Mouse (Mus musculus): ENCODE data around the gene Bcl2l12. TPM values are rescaled to one million over a fixed set of nuclear protein-coding genes. Genes with fewer than 3 reads are reported as not detected.

Gene Bcl2l12
- polyA plus RNA-seq, 1 experiment from 2014 or later: 7.0 TPM

- Histone ChIP-seq H3K36me3 (ENCODE audit: control insufficient read depth, insufficient read depth, low read length) (peaks cover 20% of the 10 kb centered on the region), H3K4me3 (ENCODE audit: low read depth, low read length) (no peak overlapping the region), H3K4me2 (ENCODE audit: low read length) (no peak overlapping the region), H3K4me1 (ENCODE audit: control insufficient read depth, insufficient read depth, low read length) (no peaks in the 10 kb centered on the region), H3K9me3 (replicated peaks; ENCODE audit: control insufficient read depth, low read length, poor library complexity, severe bottlenecking) (no peaks in the 10 kb centered on the region), H3K27me3 (ENCODE audit: control insufficient read depth, insufficient read depth, low read depth, low read length) (no peaks in the 10 kb centered on the region), H3K27ac (ENCODE audit: low read length) (no peak overlapping the region), H3K9ac (ENCODE audit: low read depth, low read length) (no peak overlapping the region)
- no peak for ATAC-seq
- WGBS: 93% methylated on average over 13 of the region's 13 CpGs
Observed at GRCm38 (mm10) chr7:44960512-44960910, 38.0 kb downstream of the Bcl2l12 start.

DNA sequence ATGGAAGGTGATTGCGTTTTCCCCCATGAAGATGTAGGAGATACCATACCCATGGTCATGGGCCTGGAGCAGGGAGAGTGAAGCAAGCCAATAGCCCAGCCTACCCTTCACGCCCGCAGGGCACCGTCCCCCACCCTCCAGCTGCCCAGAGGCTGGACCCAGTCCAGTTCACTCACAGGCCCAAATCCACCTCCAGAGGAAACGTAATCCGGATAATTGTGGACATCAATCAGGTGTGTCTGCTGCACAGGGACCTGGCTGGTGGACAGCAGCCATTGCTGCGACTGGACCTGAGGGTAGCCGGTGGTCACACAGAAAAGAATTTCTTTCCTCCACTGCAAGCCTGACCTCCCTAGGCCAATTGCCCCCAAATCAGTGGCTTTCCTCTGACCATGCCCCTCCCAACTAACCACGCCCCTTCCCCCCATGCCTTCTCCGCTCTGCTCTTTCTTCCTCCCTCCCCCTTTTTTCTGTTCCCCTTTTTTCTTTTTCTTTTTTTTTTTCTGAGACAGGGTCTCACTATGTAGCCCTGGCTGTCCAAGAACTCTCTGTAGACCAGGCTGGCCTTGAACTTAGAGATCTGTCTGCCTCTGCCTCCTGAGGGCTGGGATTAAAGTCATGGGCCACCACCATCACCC is 38.5 kb downstream of the Bcl2l12 start:
- WGBS: 93% methylated on average over 10 of the region's 10 CpGs
- Histone ChIP-seq H3K4me3 (ENCODE audit: low read depth, low read length) (no peak overlapping the region), H3K9me3 (replicated peaks; ENCODE audit: control insufficient read depth, low read length, poor library complexity, severe bottlenecking) (no peaks in the 10 kb centered on the region), H3K36me3 (ENCODE audit: control insufficient read depth, insufficient read depth, low read length) (peaks cover 15% of the 10 kb centered on the region), H3K4me2 (ENCODE audit: low read length) (no peak overlapping the region), H3K9ac (ENCODE audit: low read depth, low read length) (no peak overlapping the region), H3K27me3 (ENCODE audit: control insufficient read depth, insufficient read depth, low read depth, low read length) (no peaks in the 10 kb centered on the region), H3K4me1 (ENCODE audit: control insufficient read depth, insufficient read depth, low read length) (no peaks in the 10 kb centered on the region), H3K27ac (ENCODE audit: low read length) (no peak overlapping the region)
- ATAC-seq: no peak

DNA sequence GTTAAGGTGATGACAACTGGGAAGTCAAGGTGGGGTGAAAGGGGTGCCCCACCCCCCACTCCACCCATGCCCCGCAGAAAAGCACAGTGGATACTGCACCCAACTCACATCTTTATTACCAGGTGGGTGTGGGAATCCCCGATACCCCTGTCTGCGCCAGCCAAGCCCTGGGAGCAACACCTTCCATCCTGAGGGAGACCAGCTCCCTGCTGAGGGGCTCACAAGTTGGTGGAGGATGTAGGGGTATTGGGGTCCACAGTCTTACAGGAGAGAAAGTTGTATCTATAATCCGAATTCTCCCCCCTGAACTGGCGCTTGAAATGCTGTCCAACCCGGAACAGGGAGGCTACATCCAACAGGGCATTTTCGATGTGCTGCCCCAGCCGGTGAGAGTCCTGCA is 39.2 kb downstream of the Bcl2l12 start:
- Histone ChIP-seq H3K4me2 (ENCODE audit: low read length) (no peak overlapping the region), H3K27me3 (ENCODE audit: control insufficient read depth, insufficient read depth, low read depth, low read length) (no peaks in the 10 kb centered on the region), H3K9ac (ENCODE audit: low read depth, low read length) (no peak overlapping the region), H3K4me3 (ENCODE audit: low read depth, low read length) (no peak overlapping the region), H3K4me1 (ENCODE audit: control insufficient read depth, insufficient read depth, low read length) (no peaks in the 10 kb centered on the region), H3K27ac (ENCODE audit: low read length) (no peak overlapping the region), H3K36me3 (ENCODE audit: control insufficient read depth, insufficient read depth, low read length) (peaks cover 13% of the 10 kb centered on the region), H3K9me3 (replicated peaks; ENCODE audit: control insufficient read depth, low read length, poor library complexity, severe bottlenecking) (no peaks in the 10 kb centered on the region)
- no peak for ATAC-seq
- WGBS: 93% methylated on average over 8 of the region's 8 CpGs

- Histone ChIP-seq H3K36me3 (ENCODE audit: control insufficient read depth, insufficient read depth, low read length) (peaks cover 11% of the 10 kb centered on the region), H3K9me3 (replicated peaks; ENCODE audit: control insufficient read depth, low read length, poor library complexity, severe bottlenecking) (no peaks in the 10 kb centered on the region), H3K4me1 (ENCODE audit: control insufficient read depth, insufficient read depth, low read length) (no peaks in the 10 kb centered on the region), H3K4me2 (ENCODE audit: low read length) (no peak overlapping the region), H3K4me3 (ENCODE audit: low read depth, low read length) (no peak overlapping the region), H3K27me3 (ENCODE audit: control insufficient read depth, insufficient read depth, low read depth, low read length) (no peaks in the 10 kb centered on the region), H3K9ac (ENCODE audit: low read depth, low read length) (no peak overlapping the region), H3K27ac (ENCODE audit: low read length) (no peak overlapping the region)
- WGBS: 58% methylated on average over 7 of the region's 7 CpGs
- no peak; the same call in 1 of the 2 replicates for ATAC-seq
Observed at GRCm38 (mm10) chr7:44958208-44958607, 40.3 kb downstream of the Bcl2l12 start.

DNA sequence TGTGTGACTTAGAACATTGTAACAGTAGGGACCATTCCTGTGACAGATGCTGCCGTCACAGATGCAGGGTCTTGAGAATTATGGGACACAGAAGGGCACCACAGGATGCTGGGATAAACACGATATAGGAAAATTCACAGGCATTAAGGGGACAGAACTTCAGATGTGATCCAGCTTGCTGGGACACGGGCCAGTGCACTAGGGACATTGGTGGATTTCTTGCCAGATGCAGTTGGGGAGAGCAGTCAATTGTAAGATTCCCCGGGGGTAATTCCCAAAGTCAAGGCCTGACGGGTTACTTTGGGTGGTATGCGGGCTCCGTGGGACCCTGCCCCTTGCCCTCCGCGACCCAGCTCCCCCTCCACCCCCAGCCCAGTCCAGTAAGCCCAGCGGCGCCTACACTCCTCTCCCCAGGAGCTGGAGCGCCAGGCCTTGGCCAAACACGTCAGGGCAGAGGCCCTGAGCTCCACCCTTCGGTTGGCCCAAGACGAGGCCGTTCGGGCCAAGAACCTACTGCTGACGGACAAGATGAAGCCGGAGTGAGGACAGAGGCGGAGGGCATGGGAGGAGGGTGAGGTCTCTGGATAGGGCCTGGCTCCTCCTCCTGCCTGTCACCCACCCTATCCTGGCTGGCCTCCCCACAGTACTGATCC is 41.2 kb downstream of the Bcl2l12 start:
- Histone ChIP-seq H3K4me2 (ENCODE audit: low read length) (no peak overlapping the region), H3K9ac (ENCODE audit: low read depth, low read length) (no peak overlapping the region), H3K4me1 (ENCODE audit: control insufficient read depth, insufficient read depth, low read length) (no peaks in the 10 kb centered on the region), H3K36me3 (ENCODE audit: control insufficient read depth, insufficient read depth, low read length) (peaks cover 11% of the 10 kb centered on the region), H3K9me3 (replicated peaks; ENCODE audit: control insufficient read depth, low read length, poor library complexity, severe bottlenecking) (no peaks in the 10 kb centered on the region), H3K27me3 (ENCODE audit: control insufficient read depth, insufficient read depth, low read depth, low read length) (no peaks in the 10 kb centered on the region; the same call in none of the 2 replicates), H3K27ac (ENCODE audit: low read length) (no peak overlapping the region), H3K4me3 (ENCODE audit: low read depth, low read length) (no peak overlapping the region)
- WGBS: 75% methylated on average over 20 of the region's 20 CpGs
- ATAC-seq: no peak

GRCm38 (mm10) chr7:44956266-44956665 is 42.2 kb downstream of the Bcl2l12 start:
- Histone ChIP-seq H3K36me3 (ENCODE audit: control insufficient read depth, insufficient read depth, low read length) (peaks cover 7% of the 10 kb centered on the region), H3K4me3 (ENCODE audit: low read depth, low read length) (no peak overlapping the region), H3K4me2 (ENCODE audit: low read length) (no peak overlapping the region), H3K9ac (ENCODE audit: low read depth, low read length) (no peak overlapping the region), H3K9me3 (replicated peaks; ENCODE audit: control insufficient read depth, low read length, poor library complexity, severe bottlenecking) (no peaks in the 10 kb centered on the region), H3K4me1 (ENCODE audit: control insufficient read depth, insufficient read depth, low read length) (no peaks in the 10 kb centered on the region; the same call in 1 of the 2 replicates), H3K27me3 (ENCODE audit: control insufficient read depth, insufficient read depth, low read depth, low read length) (peaks cover 6% of the 10 kb centered on the region), H3K27ac (ENCODE audit: low read length) (no peak overlapping the region)
- ATAC-seq: no peak
- whole genome bisulfite sequencing: 56% methylated on average over 6 of the region's 6 CpGs

GRCm38 (mm10) chr7:44955628-44956027 is 42.9 kb downstream of the Bcl2l12 start:
- no peaks in the 10 kb centered on the region; the same call in 1 of the 2 replicates for H3K4me1 ChIP-seq (ENCODE audit: control insufficient read depth, insufficient read depth, low read length)
- peaks cover 11% of the 10 kb centered on the region for H3K27me3 ChIP-seq (ENCODE audit: control insufficient read depth, insufficient read depth, low read depth, low read length)
- peaks cover 5% of the 10 kb centered on the region for H3K36me3 ChIP-seq (ENCODE audit: control insufficient read depth, insufficient read depth, low read length)
- no peak for ATAC-seq
- no peak overlapping the region for H3K27ac ChIP-seq (ENCODE audit: low read length)
- H3K9me3 ChIP-seq (replicated peaks; ENCODE audit: control insufficient read depth, low read length, poor library complexity, severe bottlenecking): no peaks in the 10 kb centered on the region
- WGBS: 47% methylated on average over 5 of the region's 5 CpGs
- no peak overlapping the region for H3K9ac ChIP-seq (ENCODE audit: low read depth, low read length)
- no peak overlapping the region for H3K4me2 ChIP-seq (ENCODE audit: low read length)
- no peak overlapping the region for H3K4me3 ChIP-seq (ENCODE audit: low read depth, low read length)

- ATAC-seq: no peak
- H3K36me3 ChIP-seq (ENCODE audit: control insufficient read depth, insufficient read depth, low read length): peaks cover under 1% of the 10 kb centered on the region; the same call in 1 of the 2 replicates
- H3K9ac ChIP-seq (ENCODE audit: low read depth, low read length): no peak overlapping the region
- peaks cover 17% of the 10 kb centered on the region for H3K27me3 ChIP-seq (ENCODE audit: control insufficient read depth, insufficient read depth, low read depth, low read length)
- no peaks in the 10 kb centered on the region for H3K9me3 ChIP-seq (replicated peaks; ENCODE audit: control insufficient read depth, low read length, poor library complexity, severe bottlenecking)
- no peaks in the 10 kb centered on the region; the same call in 1 of the 2 replicates for H3K4me1 ChIP-seq (ENCODE audit: control insufficient read depth, insufficient read depth, low read length)
- 84% methylated on average over 12 of the region's 12 CpGs for WGBS
- no peak overlapping the region for H3K27ac ChIP-seq (ENCODE audit: low read length)
- no peak overlapping the region for H3K4me3 ChIP-seq (ENCODE audit: low read depth, low read length)
- H3K4me2 ChIP-seq (ENCODE audit: low read length): no peak overlapping the region
Observed at GRCm38 (mm10) chr7:44954091-44954885, 44.2 kb downstream of the Bcl2l12 start.

DNA sequence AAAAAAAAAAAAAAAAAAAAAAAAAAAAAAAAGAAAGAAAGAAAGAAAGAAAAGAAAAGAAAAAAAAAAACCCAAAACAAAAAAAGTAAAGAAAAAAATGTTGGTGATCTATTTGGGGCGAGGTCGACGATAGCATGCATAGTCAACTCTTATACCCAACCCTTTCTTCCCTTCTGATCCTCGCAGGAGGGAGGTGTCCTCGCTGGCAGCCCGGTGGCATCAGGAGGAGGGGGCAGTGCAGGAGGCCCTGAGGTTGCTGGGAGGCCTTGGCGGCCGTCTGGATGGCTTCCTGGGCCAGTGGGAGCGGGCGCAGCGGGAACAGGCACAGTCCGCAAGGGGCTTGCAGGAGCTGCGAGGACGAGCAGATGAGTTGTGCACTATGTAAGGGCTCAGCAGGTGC is 45.0 kb downstream of the Bcl2l12 start:
- no peak for ATAC-seq
- 60% methylated on average over 14 of the region's 14 CpGs for WGBS
- peaks cover 17% of the 10 kb centered on the region for H3K27me3 ChIP-seq (ENCODE audit: control insufficient read depth, insufficient read depth, low read depth, low read length)

More for the DNA sequence above, 45.0 kb downstream of the Bcl2l12 start:
- Histone ChIP-seq H3K9me3 (replicated peaks; ENCODE audit: control insufficient read depth, low read length, poor library complexity, severe bottlenecking) (no peaks in the 10 kb centered on the region), H3K9ac (ENCODE audit: low read depth, low read length) (no peak overlapping the region), H3K4me1 (ENCODE audit: control insufficient read depth, insufficient read depth, low read length) (no peaks in the 10 kb centered on the region; the same call in 1 of the 2 replicates), H3K27ac (ENCODE audit: low read length) (no peak overlapping the region), H3K36me3 (ENCODE audit: control insufficient read depth, insufficient read depth, low read length) (no peaks in the 10 kb centered on the region), H3K4me2 (ENCODE audit: low read length) (no peak overlapping the region), H3K4me3 (ENCODE audit: low read depth, low read length) (no peak overlapping the region)

Data from midbrain, embryonic 16.5 days (tissue).